Mouse (Mus musculus) bone marrow macrophage, adult 2 months (primary cell): ENCODE measurements around the gene Mboat2.

Source experiments
- CTCF ChIP-seq: IDR thresholded peaks from 2 replicates; pipeline ENCODE4 v1.5.1; 2012; ENCODE audit warnings: low read depth, mild to moderate bottlenecking, low read length, moderate library complexity
- POLR2A ChIP-seq: IDR thresholded peaks from 2 replicates; pipeline ENCODE4 v1.6.1; 2012; ENCODE audit warnings: mild to moderate bottlenecking, low read depth, low read length, borderline replicate concordance

- no peak for TF ChIP-seq CTCF
- TF ChIP-seq POLR2A = no peak
Measured at GRCm38 (mm10) chr12:24912876-24913275, 82.2 kb downstream of the Mboat2 start.
